Mouse (Mus musculus): ENCODE measurements around the gene Trem3. TPM values are rescaled to one million over a fixed set of nuclear protein-coding genes. Genes with fewer than 3 reads are reported as not detected.

Gene Trem3
- total RNA-seq (2021), result under 1 TPM in 1 of 2 experiments, not detected in 1; 0.36 TPM
- long read RNA-seq, experiment 1, result 0 reads
- long read RNA-seq, experiment 2, partial matches to known transcripts, result 0 of 1 reads
- long read RNA-seq, experiment 2, other reads (novel, unspliced or antisense), result 0 of 1 reads

DNA sequence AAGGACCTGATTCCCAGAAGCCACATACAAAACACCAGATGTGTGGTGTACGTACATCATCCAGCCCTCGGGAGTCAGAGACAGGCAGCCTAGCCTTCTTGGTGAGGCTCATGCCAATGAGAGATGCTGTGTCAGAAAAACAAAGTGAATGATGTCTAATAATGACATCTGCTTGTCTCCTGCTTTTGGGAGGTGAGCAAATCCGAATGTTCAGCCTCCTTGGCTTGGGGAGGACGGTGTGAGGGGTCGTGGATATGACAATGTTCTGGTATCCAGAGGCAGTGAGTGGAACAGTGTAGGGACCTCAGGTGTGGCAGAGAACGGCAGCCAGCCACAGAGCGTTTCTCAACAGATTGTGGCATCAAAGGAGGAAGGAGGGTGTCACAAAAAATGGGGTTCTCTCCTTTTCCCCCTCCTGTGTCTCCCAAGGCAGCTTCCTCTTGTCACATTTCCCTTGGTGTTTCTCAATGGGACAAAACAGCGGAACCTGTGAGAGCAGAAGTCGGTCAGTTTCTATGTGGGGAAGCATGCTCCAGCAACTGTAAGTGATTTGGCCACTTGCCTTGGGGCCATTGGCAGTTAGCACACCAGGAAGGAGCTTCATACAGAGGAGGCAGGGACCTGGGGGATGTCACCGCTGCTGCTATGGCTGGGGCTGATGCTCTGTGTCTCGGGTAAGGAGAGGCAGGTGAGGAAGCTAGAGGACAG lies at the start of gene Trem3:
Trem3 (plus strand) TSS at position 557 of the 708 bp plus-strand sequence.
- no peak for DNase-seq (ENCODE audit: low spot score in 2 of 2)

- no peak for DNase-seq (ENCODE audit: low spot score in 2 of 2)
Observed at GRCm38 (mm10) chr17:48203086-48203485, 44.5 kb upstream of the Trem3 start.

DNA sequence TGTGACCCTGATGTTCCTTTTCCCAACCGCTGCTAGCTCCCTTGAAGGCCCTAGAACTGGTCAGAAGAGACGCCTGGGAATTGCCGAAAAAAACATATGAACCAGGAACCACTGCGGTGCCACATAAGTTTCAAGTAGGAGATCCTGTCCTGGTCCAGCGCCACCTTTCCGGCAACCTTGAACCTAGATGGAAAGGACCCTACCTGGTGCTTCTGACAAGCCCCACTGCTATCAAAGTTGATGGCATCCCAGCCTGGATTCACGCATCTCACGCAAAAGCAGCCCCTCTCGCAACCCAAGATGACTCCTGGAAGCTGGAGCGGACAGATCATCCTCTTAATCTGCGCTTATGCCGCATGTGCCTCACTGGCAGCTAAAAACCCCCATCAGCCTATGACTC lies 35.0 kb upstream of the Trem3 start:
- no peak for DNase-seq (ENCODE audit: low spot score in 2 of 2)

GRCm38 (mm10) chr17:48213511-48213910 lies 34.1 kb upstream of the Trem3 start:
- peak in 1 of 2 experiments; percentile 14 for DNase-seq (ENCODE audit: low spot score in 2 of 2)

GRCm38 (mm10) chr17:48215429-48215828 lies 32.1 kb upstream of the Trem3 start:
- DNase-seq (ENCODE audit: low spot score in 2 of 2), result no peak

DNA sequence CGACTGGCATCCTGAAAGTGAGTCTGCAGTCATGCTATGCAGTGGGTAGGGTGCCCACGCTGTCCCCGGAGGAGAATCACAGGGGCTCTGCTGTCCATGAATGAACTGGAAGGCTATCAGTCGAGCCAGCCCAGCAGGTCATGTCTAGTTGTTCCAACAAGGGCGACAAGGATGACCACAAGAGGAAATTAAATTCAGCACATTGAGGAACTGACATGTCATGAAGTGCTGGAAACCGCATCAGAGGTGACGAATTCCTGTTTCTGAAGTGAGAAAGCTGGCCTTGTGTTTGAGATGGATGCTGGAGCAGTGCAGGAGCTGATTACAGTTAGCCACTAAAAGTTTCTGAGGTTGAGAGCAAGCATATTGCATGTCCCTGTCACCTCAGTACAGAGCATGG lies 16.9 kb upstream of the Trem3 start:
- DNase-seq (ENCODE audit: low spot score in 2 of 2), result peak in 1 of 2 experiments; percentile 8

DNA sequence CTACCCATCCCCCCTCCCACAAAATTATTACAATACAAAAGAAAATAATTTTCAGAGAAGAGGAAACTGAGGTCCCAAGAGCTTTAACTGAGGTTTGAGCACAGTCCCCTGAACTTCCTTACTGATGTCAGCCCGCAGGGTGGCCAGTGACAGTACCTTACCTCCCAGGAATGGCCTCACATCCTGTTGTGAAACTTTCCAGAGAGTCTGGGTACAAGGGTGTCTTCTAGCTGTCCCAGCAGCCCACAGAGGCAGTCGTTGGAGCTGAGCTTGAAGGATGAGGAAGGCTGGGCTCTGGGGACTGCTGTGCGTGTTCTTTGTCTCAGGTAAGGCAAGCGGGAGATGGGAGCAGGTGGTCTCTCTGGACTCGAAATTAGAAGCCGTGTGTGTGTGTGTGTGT lies 15.1 kb upstream of the Trem3 start, which contains the start of gene Trem1:
Trem1 (plus strand) TSS at position 251 of the 400 bp plus-strand sequence.
- no peak for DNase-seq (ENCODE audit: low spot score in 2 of 2)

DNA sequence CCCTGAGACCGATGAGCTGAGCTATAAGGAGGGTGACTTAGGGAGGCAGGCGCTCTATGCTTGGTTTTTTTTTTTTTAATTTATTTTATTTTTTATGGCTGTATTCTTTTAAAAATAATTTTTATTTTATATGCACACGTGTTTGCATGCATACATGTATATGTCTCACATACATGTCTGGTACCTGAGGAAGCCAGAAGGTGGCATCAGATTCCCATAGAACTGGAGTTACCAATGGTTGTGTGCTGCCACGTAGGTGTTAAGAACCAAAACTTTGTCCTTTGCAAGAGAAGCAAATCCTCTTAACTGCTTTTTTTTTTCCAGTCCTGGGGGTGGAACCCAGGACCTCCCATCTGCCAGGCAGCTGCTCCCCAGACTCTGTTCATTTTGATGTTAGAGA lies 13.8 kb upstream of the Trem3 start:
- peak in 1 of 2 experiments; percentile 1 for DNase-seq (ENCODE audit: low spot score in 2 of 2)

DNA sequence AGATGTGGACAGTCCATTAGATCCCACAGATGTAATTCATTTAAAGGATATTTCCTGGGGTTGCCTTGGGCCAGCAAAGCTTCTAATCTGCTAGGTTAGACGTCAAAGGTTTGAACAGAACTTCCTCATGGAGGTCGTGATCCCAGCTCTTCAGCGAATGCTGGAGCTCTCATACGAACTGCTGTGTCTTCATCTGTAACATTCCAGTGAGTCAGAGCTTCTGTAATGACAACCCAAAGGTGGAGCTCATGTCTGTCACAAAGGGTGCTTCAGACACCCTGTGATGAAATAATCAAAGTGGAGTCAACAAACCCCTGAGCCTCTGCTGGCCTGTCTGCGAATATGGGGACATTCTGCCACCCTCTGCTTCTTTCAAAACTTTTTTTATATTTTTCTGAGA lies 13.0 kb upstream of the Trem3 start:
- DNase-seq (ENCODE audit: low spot score in 2 of 2), result no peak

- DNase-seq (ENCODE audit: low spot score in 2 of 2), result no peak
Observed at GRCm38 (mm10) chr17:48235773-48236370, 11.7 kb upstream of the Trem3 start.

- DNase-seq (ENCODE audit: low spot score in 2 of 2), result no peak
Observed at GRCm38 (mm10) chr17:48237621-48238020, 10.0 kb upstream of the Trem3 start.

- no peak for DNase-seq (ENCODE audit: low spot score in 2 of 2)
Observed at GRCm38 (mm10) chr17:48249039-48249438, 1.5 kb downstream of the Trem3 start.

DNA sequence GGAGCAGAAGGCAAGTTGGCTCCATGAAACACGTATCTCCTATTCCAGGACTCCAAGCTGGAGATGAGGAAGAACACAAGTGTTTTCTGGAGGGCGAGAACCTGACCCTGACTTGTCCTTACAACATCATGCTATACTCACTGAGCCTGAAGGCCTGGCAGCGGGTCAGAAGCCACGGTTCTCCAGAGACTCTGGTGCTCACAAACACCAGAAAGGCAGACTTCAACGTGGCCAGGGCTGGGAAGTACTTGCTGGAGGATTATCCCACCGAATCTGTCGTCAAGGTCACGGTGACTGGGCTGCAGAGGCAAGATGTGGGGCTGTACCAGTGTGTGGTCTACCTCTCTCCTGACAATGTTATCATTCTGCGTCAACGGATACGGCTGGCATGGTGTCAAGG lies 1.9 kb downstream of the Trem3 start:
- no peak for DNase-seq (ENCODE audit: low spot score in 2 of 2)

- DNase-seq (ENCODE audit: low spot score in 2 of 2), result no peak
Observed at GRCm38 (mm10) chr17:48250631-48251030, 3.1 kb downstream of the Trem3 start.

DNA sequence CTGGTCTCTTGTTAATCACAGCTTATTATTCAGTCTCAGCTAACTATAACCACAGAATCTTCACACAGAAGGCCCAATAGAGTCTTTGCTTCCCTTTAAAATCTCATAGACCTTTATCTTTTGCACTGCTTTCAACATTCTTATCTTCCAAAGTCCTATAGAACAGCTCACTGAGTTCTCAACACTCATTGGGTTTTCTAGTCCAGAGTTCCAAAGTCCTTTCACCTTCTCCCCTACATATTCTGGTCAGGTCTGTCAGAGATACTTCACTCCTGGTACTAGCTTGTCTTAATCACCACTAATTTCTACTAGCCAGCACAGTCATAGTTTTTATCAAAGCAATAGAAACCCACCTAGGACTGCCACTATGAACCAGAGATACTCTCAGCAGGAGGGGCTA lies 9.0 kb downstream of the Trem3 start:
- DNase-seq (ENCODE audit: low spot score in 2 of 2), result no peak

DNA sequence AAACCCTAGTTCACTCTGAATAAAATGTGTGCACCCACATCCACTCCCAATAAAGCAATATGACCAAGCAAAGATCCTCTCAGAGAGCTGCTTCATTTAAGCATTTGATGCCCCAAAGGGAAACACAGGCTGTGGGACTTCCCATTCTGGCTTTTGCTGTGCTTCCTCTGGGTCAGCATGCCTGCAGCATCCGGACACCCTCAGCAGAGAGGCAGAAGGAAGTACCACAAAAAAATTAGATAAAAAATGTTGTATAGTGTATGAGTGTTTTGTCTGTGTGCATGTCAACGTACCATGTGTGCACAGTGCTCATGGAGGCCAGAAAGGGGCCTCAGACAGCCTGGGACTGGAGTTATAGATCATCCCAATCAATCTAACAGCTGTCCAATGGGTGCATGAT lies 14.3 kb downstream of the Trem3 start:
- DNase-seq (ENCODE audit: low spot score in 2 of 2), result no peak

DNA sequence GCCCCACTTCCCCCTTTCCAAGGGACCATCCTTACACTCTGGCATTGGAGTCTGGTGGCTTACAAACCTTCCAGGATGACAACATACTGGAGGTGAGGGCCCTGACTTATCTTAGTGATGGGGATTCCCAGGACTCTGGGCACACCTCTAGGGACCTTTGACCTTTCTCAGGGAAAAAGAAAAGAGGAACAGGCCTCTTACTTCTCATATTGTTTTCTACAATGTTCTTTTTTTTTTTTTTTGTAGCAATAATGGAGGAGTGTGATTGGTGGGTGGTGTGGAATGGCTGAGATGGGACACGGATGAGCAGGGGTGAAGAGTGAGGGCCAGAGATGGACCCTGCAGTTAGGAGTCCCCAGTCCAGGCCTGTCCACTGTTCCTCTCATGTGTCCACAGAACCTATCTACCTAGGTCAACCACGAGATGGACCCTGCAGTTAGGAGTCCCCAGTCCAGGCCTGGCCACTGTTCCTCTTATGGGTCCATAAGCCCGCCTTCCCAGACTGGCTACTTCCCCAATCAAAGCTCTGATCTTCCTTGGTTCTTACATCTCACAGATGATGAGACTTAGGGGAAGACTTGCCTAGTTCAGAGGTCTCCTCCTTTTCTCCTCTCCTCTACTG lies 16.3 kb downstream of the Trem3 start, which contains the start of gene Treml4:
Treml4 (plus strand) TSS at position 555 of the 622 bp plus-strand sequence.
- no peak for DNase-seq (ENCODE audit: low spot score in 2 of 2)

DNA sequence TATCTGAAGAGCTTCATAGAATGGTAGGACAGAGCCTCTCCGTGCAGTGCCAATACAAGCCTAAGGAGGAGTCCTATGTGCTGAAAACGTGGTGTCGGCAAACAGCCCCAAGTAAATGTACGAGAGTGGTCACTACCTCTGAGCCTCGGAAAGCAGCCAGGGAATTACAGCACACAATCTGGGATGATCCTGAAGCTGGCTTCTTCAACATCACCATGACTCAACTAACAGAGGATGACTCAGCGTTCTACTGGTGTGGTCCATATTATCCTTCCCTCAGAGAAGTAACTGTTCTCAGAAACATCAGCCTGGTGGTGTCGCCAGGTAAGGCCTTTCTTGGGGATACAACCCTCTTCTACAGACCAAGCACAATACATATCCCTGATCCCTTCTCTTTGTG lies 17.1 kb downstream of the Trem3 start:
- DNase-seq (ENCODE audit: low spot score in 2 of 2), result no peak

DNA sequence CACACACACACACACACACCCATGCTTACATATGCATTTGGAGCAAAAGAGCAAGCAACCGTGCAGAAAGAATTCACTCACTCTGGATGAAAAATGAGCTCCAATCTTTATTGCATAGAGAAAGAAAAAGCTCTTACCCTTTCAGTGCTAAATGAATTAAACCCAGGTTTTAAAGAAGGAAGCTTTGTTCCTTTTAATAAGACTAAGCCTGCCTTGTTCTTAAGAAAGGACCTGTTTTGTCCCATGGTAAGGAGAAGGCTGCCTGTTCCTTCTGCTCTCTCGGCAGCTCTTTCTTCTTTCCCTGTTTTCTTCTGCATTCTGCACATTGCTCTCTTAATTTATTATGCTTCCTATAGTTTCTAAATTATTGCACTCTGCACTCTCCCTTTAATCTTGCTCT lies 18.6 kb downstream of the Trem3 start:
- DNase-seq (ENCODE audit: low spot score in 2 of 2), result no peak

DNA sequence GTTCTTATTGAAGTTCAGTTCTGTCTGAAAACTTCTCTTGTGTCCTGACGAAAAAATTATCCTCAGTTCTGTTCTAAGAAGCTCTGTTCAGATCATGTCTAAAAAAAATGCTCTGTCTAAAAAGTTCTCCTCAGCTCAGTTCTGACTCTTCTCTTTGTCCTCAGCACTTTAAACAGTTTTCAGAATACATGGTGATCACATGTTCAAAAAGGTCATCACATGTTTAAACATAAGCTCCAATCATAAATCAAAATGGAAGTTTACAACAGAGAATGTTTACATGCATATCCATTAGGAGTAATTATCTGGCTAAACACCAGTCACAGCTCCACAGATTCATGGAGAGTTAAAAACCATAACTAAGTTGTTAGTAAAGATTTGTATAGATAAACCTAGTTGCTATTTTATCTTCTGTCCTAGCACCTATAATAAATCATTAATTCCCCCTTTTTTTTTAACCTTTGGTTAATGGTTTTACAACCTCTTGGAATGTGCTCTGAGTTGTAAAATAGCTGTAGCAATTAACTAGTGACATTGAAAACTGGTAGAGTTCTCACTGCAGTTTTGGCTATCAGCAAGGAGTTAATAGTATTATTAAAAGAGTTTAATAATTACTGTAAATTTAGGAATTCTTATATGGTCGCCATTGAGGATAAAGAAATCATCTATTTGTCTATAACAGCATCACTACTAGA lies 19.2 kb downstream of the Trem3 start:
- no peak for DNase-seq (ENCODE audit: low spot score in 2 of 2)

DNA sequence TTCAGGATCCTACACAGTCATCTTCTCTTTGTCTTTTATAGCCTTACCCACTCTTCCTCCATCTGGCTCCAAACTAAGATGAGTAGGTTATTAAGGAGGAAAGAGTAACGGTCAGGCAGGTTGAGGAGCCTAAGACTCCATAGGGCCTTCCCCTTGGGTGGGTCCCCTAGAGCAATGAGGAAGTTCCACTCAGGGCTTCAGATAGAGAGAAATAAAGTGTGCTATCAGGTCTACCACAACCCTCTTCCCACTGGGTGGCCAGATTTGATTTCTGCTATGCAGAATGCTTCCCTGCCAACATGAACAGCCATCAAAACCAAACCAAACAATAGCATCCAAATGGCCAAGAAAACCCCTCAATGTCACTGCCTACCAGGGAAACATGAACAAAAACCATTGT lies 20.0 kb downstream of the Trem3 start:
- DNase-seq (ENCODE audit: low spot score in 2 of 2), result no peak

GRCm38 (mm10) chr17:48268276-48268675 lies 20.7 kb downstream of the Trem3 start:
- no peak for DNase-seq (ENCODE audit: low spot score in 2 of 2)

All from gastrocnemius, postnatal 4 days (tissue).